Comparison of ENCODE assay signal across 17 mouse cellular contexts in the genomic region with DNA sequence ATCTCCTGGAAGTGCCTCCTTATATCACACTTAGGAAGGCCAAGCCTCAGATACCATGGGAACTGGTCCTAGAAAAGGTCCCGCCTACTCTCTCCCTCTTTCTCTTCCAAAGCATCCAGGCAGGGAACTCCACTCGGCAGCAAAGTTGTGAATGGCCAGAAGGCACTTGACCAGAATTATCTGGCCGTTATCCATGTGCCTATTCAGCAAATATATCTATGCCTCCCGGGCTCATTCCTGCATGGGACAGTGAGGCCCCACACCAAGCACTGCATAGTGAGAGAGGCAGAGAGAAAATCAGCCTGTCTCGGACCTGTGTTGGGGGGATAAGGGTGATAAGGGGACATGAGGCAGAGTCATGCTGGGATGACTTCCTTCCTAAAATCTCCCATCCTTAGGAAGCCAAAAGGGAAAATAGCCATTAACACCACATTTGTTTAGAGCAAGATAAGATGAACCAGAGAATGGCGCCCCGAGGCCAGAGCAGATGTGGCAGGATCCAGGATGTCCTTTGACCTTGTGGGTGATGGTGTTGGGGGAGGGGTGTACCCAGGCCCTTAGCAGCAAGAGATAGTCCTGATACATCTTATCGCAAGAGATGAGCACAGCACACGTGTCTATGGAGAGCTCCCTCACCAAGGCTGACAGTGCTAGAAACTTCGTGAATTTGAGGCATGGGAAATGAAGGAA.
DNase-seq lines count a peak whose midpoint lies in the region; ATAC-seq and TF ChIP-seq lines count a peak whose summit lies in the region.
"Had no signal": no experiment of that assay in that cellular context is flagged by ENCODE, and none has a peak within 500 bp of the region (broad histone marks: within the 10 kb centered on the region; RNA-seq: fewer than 3 reads in every experiment).

No protein-coding gene starts in this region.

- no peak for TF ChIP-seq EP300 in liver, embryonic 14.5 days (IDR thresholded peaks at IDR 0.05; ENCODE audit: low read depth)
- no peak for TF ChIP-seq EP300 in liver, postnatal 0 days (IDR thresholded peaks at IDR 0.05; ENCODE audit: low read depth)

- H3K4me3 ChIP-seq in gastrocnemius, adult 2 months, result no peak overlapping the region
- no peak overlapping the region for H3K4me3 ChIP-seq in liver, embryonic 14.5 days (ENCODE audit: insufficient read depth in 1 of 2, low read depth in 2 of 2, low read length in 2 of 2)
- H3K4me3 ChIP-seq in liver, postnatal 0 days (ENCODE audit: low read depth, low read length), result no peak overlapping the region
- H3K4me3 ChIP-seq in embryonic facial prominence, embryonic 14.5 days (ENCODE audit: low read depth, low read length), result no peak overlapping the region
- H3K4me3 ChIP-seq in kidney, embryonic 14.5 days (ENCODE audit: low read length), result no peak overlapping the region
- H3K4me3 ChIP-seq: hindbrain, embryonic 15.5 days; neural tube, embryonic 13.5 days had no signal

- H3K9ac ChIP-seq in liver, embryonic 14.5 days (replicated peaks), result no peak overlapping the region
- H3K9ac ChIP-seq in liver, postnatal 0 days (replicated peaks), result no peak overlapping the region
- H3K9ac ChIP-seq in embryonic facial prominence, embryonic 14.5 days (ENCODE audit: low read depth, low read length), result no peak overlapping the region
- no peak overlapping the region for H3K9ac ChIP-seq in kidney, embryonic 14.5 days (ENCODE audit: low read depth, low read length)
- H3K9ac ChIP-seq: hindbrain, embryonic 15.5 days; neural tube, embryonic 13.5 days had no signal

- peak; percentile 14 for DNase-seq in gastrocnemius, adult 2 months
- DNase-seq in gastrocnemius, postnatal 10 days, result no peak
- DNase-seq in liver, embryonic 14.5 days (ENCODE audit: low read depth in 3 of 3, low spot score in 3 of 3), result no peak
- DNase-seq in liver, postnatal 0 days, result no peak
- peak; percentile 73 for DNase-seq in 3T3-L1 (ENCODE audit: low read depth, low spot score)
- no peak for DNase-seq in embryonic facial prominence, embryonic 14.5 days (ENCODE audit: low spot score)
- DNase-seq in embryo, embryonic 9.5 days (ENCODE audit: extremely low spot score), result no peak
- DNase-seq: cerebellum, postnatal 25 days; heart, adult 18-20 months; kidney, adult 2 months; kidney, postnatal 4 days; thymus, postnatal 36 days had no signal

- H3K9me3 ChIP-seq in liver, embryonic 14.5 days (ENCODE audit: control insufficient read depth, low read length), result no peaks in the 10 kb centered on the region
- no peaks in the 10 kb centered on the region for H3K9me3 ChIP-seq in liver, postnatal 0 days (ENCODE audit: low read length)
- H3K9me3 ChIP-seq in embryonic facial prominence, embryonic 14.5 days (ENCODE audit: control insufficient read depth, low read length), result no peaks in the 10 kb centered on the region
- H3K9me3 ChIP-seq in kidney, embryonic 14.5 days (ENCODE audit: control insufficient read depth, low read length), result peaks cover 4% of the 10 kb centered on the region; the same call in 1 of the 2 replicates
- H3K9me3 ChIP-seq: hindbrain, embryonic 15.5 days; neural tube, embryonic 13.5 days had no signal

- no peaks in the 10 kb centered on the region for H3K27me3 ChIP-seq in liver, embryonic 14.5 days (ENCODE audit: control insufficient read depth, insufficient read depth, low read length)
- H3K27me3 ChIP-seq in liver, postnatal 0 days (ENCODE audit: insufficient read depth, low read length), result no peaks in the 10 kb centered on the region
- no peaks in the 10 kb centered on the region for H3K27me3 ChIP-seq in embryonic facial prominence, embryonic 14.5 days (replicated peaks; ENCODE audit: control insufficient read depth, insufficient read depth, low read length)
- no peaks in the 10 kb centered on the region for H3K27me3 ChIP-seq in kidney, embryonic 14.5 days (ENCODE audit: control insufficient read depth, insufficient read depth, low read length)
- H3K27me3 ChIP-seq: hindbrain, embryonic 15.5 days; neural tube, embryonic 13.5 days; Patski had no signal

- H3K36me3 ChIP-seq in liver, embryonic 14.5 days (replicated peaks; ENCODE audit: control insufficient read depth, insufficient read depth, low read depth), result no peaks in the 10 kb centered on the region
- H3K36me3 ChIP-seq in liver, postnatal 0 days (replicated peaks; ENCODE audit: insufficient read depth, low read length), result no peaks in the 10 kb centered on the region
- H3K36me3 ChIP-seq in embryonic facial prominence, embryonic 14.5 days (ENCODE audit: control insufficient read depth, insufficient read depth, low read length), result no peaks in the 10 kb centered on the region
- no peaks in the 10 kb centered on the region for H3K36me3 ChIP-seq in kidney, embryonic 14.5 days (ENCODE audit: control insufficient read depth, insufficient read depth, low read length)
- H3K36me3 ChIP-seq: hindbrain, embryonic 15.5 days; neural tube, embryonic 13.5 days had no signal

- WGBS in liver, embryonic 14.5 days (ENCODE audit: insufficient replicate concordance), result 32% methylated on average over 10 of the region's 10 CpGs
- WGBS in liver, postnatal 0 days (ENCODE audit: insufficient replicate concordance), result 51% methylated on average over 10 of the region's 10 CpGs
- WGBS in embryonic facial prominence, embryonic 14.5 days, result 44% methylated on average over 10 of the region's 10 CpGs
- WGBS in kidney, embryonic 14.5 days, result 70% methylated on average over 10 of the region's 10 CpGs

- no peak for TF ChIP-seq CTCF in gastrocnemius, adult 2 months (IDR thresholded peaks at IDR 0.05)
- no peak for TF ChIP-seq CTCF in liver, embryonic 14.5 days (IDR thresholded peaks at IDR 0.05; ENCODE audit: low read depth)
- TF ChIP-seq CTCF in liver, postnatal 0 days (IDR thresholded peaks at IDR 0.05; ENCODE audit: low read depth), result no peak

- intact Hi-C loops in gastrocnemius, adult 2 months (cut with DNase I), result no loop called here

- peaks cover 0 to 2% of the 10 kb centered on the region in 2 experiments; a peak in 1 of 4 replicates for H3K4me1 ChIP-seq in liver, embryonic 14.5 days (replicated peaks; ENCODE audit: control insufficient read depth in 2 of 2, insufficient read depth in 2 of 2, low read length in 1 of 2)
- no peaks in the 10 kb centered on the region for H3K4me1 ChIP-seq in liver, postnatal 0 days (ENCODE audit: insufficient read depth)
- H3K4me1 ChIP-seq in embryonic facial prominence, embryonic 14.5 days (ENCODE audit: control insufficient read depth, insufficient read depth, low read length), result peaks cover 21% of the 10 kb centered on the region
- peaks cover 10% of the 10 kb centered on the region; the same call in 1 of the 2 replicates for H3K4me1 ChIP-seq in kidney, embryonic 14.5 days (ENCODE audit: control insufficient read depth, insufficient read depth, low read length)

- no peak overlapping the region for H3K4me2 ChIP-seq in liver, embryonic 14.5 days (ENCODE audit: low read depth)
- no peak overlapping the region for H3K4me2 ChIP-seq in liver, postnatal 0 days (ENCODE audit: low read depth, low read length)
- H3K4me2 ChIP-seq in embryonic facial prominence, embryonic 14.5 days (ENCODE audit: low read depth, low read length), result no peak overlapping the region
- H3K4me2 ChIP-seq in kidney, embryonic 14.5 days (replicated peaks; ENCODE audit: low read depth, low read length), result no peak overlapping the region
- H3K4me2 ChIP-seq: hindbrain, embryonic 15.5 days; neural tube, embryonic 13.5 days had no signal

- no peak overlapping the region; the same call in 1 of the 2 replicates for H3K27ac ChIP-seq in gastrocnemius, adult 2 months
- no peak overlapping the region for H3K27ac ChIP-seq in liver, embryonic 14.5 days
- H3K27ac ChIP-seq in liver, postnatal 0 days (ENCODE audit: low read depth), result no peak overlapping the region
- peak overlapping the region; percentile 69; the same call in 1 of the 2 replicates for H3K27ac ChIP-seq in embryonic facial prominence, embryonic 14.5 days (replicated peaks; ENCODE audit: low read depth, low read length)
- no peak overlapping the region for H3K27ac ChIP-seq in kidney, embryonic 14.5 days (ENCODE audit: low read depth, low read length)
- H3K27ac ChIP-seq: hindbrain, embryonic 15.5 days; neural tube, embryonic 13.5 days had no signal

- peak; percentile 39; the same call in 1 of the 2 replicates for ATAC-seq in liver, embryonic 14.5 days (ENCODE audit: insufficient read depth)
- no peak for ATAC-seq in liver, postnatal 0 days
- no peak for ATAC-seq in embryonic facial prominence, embryonic 14.5 days (ENCODE audit: low read depth)
- ATAC-seq in kidney, embryonic 14.5 days (ENCODE audit: low FRiP score, low TSS enrichment), result no peak
- ATAC-seq: forebrain, embryonic 14.5 days; Patski had no signal

Comparison
In these comparisons a context has a peak if more than half of its experiments do, and no peak if none do; other contexts are left out.
1. DNase-seq: peak in gastrocnemius, adult 2 months (single experiment) and 3T3-L1 (single experiment); none in gastrocnemius, postnatal 10 days (single experiment), liver, embryonic 14.5 days (0 of 3), liver, postnatal 0 days (single experiment), embryonic facial prominence, embryonic 14.5 days (single experiment) and embryo, embryonic 9.5 days (single experiment).